Mouse (Mus musculus): ENCODE results near the gene Tle3.

GRCm38 (mm10) chr9:61445711-61446222 is 73.6 kb downstream of the Tle3 start:
- TF ChIP-seq POLR2A (IDR thresholded peaks at IDR 0.05; ENCODE audit: borderline replicate concordance, extremely low read depth, insufficient read depth, insufficient read length, poor library complexity, severe bottlenecking) (no peak), CTCF (IDR thresholded peaks at IDR 0.05; ENCODE audit: borderline replicate concordance, extremely low read depth, insufficient read depth, insufficient read length) (no peak)

All from brain, embryonic 14.5 days (tissue).